Mouse (Mus musculus) erythroblast, embryonic 14.5 days (primary cell): ENCODE measurements at regions not wholly inside any gene's neighbourhood (a gene's known extent, or its start where the extent isn't known, plus 50 kb on each side); places are given as distances from the start of the nearest gene placed in this dataset.

Experiments used
- H3K27me3 ChIP-seq: 2 replicates; pipeline ENCODE4 v1.6.1; 2012; ENCODE audit warnings: inconsistent platforms; ENCODE audit not compliant: control insufficient read depth
- H3K36me3 ChIP-seq: 2 replicates; pipeline ENCODE4 v1.6.1; 2012; ENCODE audit warnings: mild to moderate bottlenecking, inconsistent platforms; ENCODE audit not compliant: control insufficient read depth
- H3K4me1 ChIP-seq: 2 replicates; pipeline ENCODE4 v1.6.1; 2012; ENCODE audit warnings: inconsistent platforms; ENCODE audit not compliant: control insufficient read depth
- H3K4me3 ChIP-seq: replicated peaks from 2 replicates; pipeline ENCODE3; 2012; ENCODE audit warnings: moderate library complexity, mild to moderate bottlenecking, inconsistent platforms
- H3K9me3 ChIP-seq: 2 replicates; pipeline ENCODE4 v1.6.1; 2012; ENCODE audit warnings: low read length, inconsistent platforms, mixed read lengths; ENCODE audit not compliant: control insufficient read depth
- GATA1 ChIP-seq: IDR thresholded peaks from 2 replicates; pipeline ENCODE4 v1.6.1; 2012; ENCODE audit warnings: low read length, inconsistent platforms, mixed read lengths
- TAL1 ChIP-seq: IDR thresholded peaks from 3 replicates; pipeline ENCODE4 v1.6.1; 2012; ENCODE audit warnings: low read length, inconsistent platforms, mixed read lengths

- peaks cover 2% of the 10 kb centered on the region; the same call in 1 of the 2 replicates for H3K36me3 ChIP-seq
- peaks cover 67% of the 10 kb centered on the region for H3K4me1 ChIP-seq
- H3K9me3 ChIP-seq = no peaks in the 10 kb centered on the region; the same call in 1 of the 2 replicates
- H3K27me3 ChIP-seq = no peaks in the 10 kb centered on the region
- TF ChIP-seq TAL1 = no peak
- TF ChIP-seq GATA1 = no peak
- no peak overlapping the region for H3K4me3 ChIP-seq
Measured at GRCm38 (mm10) chr10:43790780-43791179, 110.8 kb downstream of the Qrsl1 start.

DNA sequence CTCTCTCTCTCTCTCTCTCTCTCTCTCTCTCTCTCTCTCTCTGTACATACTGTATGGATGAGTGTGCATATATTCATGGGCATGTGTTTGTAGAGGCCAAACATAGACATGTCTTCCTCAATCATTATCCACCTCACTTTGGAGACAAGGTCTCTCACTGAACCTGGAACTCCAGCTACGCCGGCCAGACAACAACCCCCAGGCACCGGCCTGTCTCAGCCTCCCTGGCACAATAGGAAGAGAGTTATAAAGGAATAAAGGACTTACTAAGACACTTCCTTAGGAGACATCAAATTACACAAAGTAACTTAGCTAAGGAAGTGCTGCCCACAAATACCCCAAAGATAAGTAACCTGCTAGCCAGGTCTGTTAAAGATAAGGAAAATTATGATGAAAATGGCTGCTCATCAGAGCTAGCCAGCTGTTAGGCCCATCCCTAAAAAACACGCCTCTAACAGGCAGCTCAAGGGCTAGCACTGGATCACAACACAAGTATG, 110.0 kb downstream of the Qrsl1 start:
- no peaks in the 10 kb centered on the region for H3K27me3 ChIP-seq
- peaks cover 63% of the 10 kb centered on the region for H3K4me1 ChIP-seq
- TF ChIP-seq TAL1 = peak; percentile 93
- TF ChIP-seq GATA1 = peak; percentile 94
- no peaks in the 10 kb centered on the region; the same call in 1 of the 2 replicates for H3K9me3 ChIP-seq
- H3K4me3 ChIP-seq = peak overlapping the region; percentile 30
- peaks cover 2% of the 10 kb centered on the region; the same call in 1 of the 2 replicates for H3K36me3 ChIP-seq

- Histone ChIP-seq H3K9me3 (no peaks in the 10 kb centered on the region; the same call in 1 of the 2 replicates), H3K27me3 (no peaks in the 10 kb centered on the region), H3K4me3 (no peak overlapping the region), H3K36me3 (peaks cover 2% of the 10 kb centered on the region; the same call in 1 of the 2 replicates), H3K4me1 (peaks cover 63% of the 10 kb centered on the region)
- TF ChIP-seq GATA1 (no peak), TAL1 (no peak)
Measured at GRCm38 (mm10) chr10:43792618-43793017, 108.9 kb downstream of the Qrsl1 start.

- Histone ChIP-seq H3K36me3 (peaks cover 2% of the 10 kb centered on the region; the same call in 1 of the 2 replicates), H3K27me3 (no peaks in the 10 kb centered on the region), H3K4me1 (peaks cover 53% of the 10 kb centered on the region), H3K9me3 (no peaks in the 10 kb centered on the region; the same call in 1 of the 2 replicates), H3K4me3 (no peak overlapping the region)
- TF ChIP-seq GATA1 (no peak), TAL1 (no peak)
Measured at GRCm38 (mm10) chr10:43794587-43794986, 107.0 kb downstream of the Qrsl1 start.

GRCm38 (mm10) chr10:43800077-43800476, 101.5 kb downstream of the Qrsl1 start:
- Histone ChIP-seq H3K9me3 (peaks cover 4% of the 10 kb centered on the region; the same call in 1 of the 2 replicates), H3K4me1 (peaks cover 9% of the 10 kb centered on the region), H3K36me3 (no peaks in the 10 kb centered on the region), H3K27me3 (no peaks in the 10 kb centered on the region), H3K4me3 (no peak overlapping the region)
- TF ChIP-seq TAL1 = no peak
- no peak for TF ChIP-seq GATA1

GRCm38 (mm10) chr10:43815291-43815690, 86.3 kb downstream of the Qrsl1 start:
- no peak overlapping the region for H3K4me3 ChIP-seq
- H3K36me3 ChIP-seq = no peaks in the 10 kb centered on the region
- peaks cover 12% of the 10 kb centered on the region for H3K4me1 ChIP-seq
- no peaks in the 10 kb centered on the region for H3K9me3 ChIP-seq
- H3K27me3 ChIP-seq = no peaks in the 10 kb centered on the region
- TF ChIP-seq GATA1 (no peak), TAL1 (no peak)

GRCm38 (mm10) chr10:43817522-43818198, 83.9 kb downstream of the Qrsl1 start:
- peaks cover 12% of the 10 kb centered on the region for H3K4me1 ChIP-seq
- no peak for TF ChIP-seq TAL1
- no peak for TF ChIP-seq GATA1
- H3K27me3 ChIP-seq = no peaks in the 10 kb centered on the region
- no peak overlapping the region for H3K4me3 ChIP-seq
- no peaks in the 10 kb centered on the region for H3K36me3 ChIP-seq
- H3K9me3 ChIP-seq = no peaks in the 10 kb centered on the region

DNA sequence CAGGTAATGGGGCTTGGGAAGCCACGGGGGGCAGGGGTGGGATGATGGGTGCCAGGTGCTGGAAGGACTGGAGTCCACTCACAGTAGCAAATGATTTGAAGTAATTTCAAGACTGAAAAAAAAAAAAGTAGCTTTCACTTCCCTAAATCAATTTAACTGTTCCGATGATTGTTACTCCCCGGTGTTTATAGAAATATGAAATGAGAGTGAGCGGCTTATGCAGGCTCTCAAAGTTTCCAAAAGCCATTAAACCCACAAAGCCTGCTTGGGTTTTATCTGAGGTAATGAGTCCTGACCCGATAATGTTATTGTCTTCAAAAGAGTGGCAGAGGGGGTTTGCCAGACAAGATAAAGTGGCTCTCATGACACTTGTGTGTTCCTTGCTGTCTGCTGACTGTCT, 82.9 kb downstream of the Qrsl1 start:
- no peak overlapping the region for H3K4me3 ChIP-seq
- no peaks in the 10 kb centered on the region for H3K27me3 ChIP-seq
- TF ChIP-seq GATA1 = no peak
- no peak for TF ChIP-seq TAL1

DNA sequence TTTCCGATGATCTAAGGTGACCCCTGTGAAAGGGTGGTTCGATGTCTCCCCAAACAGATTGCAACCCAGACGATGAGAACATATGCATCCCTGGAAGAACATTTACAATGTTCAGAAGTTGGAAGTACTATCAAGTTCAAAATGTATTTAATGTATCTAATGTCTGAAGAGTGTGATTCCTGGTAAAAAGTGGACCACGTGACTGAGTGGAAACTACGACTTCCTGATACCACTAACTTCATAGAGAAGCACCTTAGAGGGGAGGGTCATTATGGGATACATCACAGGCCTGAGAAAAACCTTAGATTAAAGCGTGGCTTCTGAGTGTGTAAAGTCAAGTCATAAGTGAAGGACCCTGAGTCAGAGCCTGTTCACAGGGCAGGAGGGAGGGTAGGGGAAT, 82.1 kb downstream of the Qrsl1 start:
- Histone ChIP-seq H3K36me3 (no peaks in the 10 kb centered on the region), H3K27me3 (no peaks in the 10 kb centered on the region), H3K4me1 (peaks cover 12% of the 10 kb centered on the region), H3K4me3 (no peak overlapping the region), H3K9me3 (no peaks in the 10 kb centered on the region)
- no peak for TF ChIP-seq TAL1
- TF ChIP-seq GATA1 = no peak

More for the DNA sequence above, 82.9 kb downstream of the Qrsl1 start:
- H3K9me3 ChIP-seq = no peaks in the 10 kb centered on the region
- peaks cover 12% of the 10 kb centered on the region for H3K4me1 ChIP-seq
- H3K36me3 ChIP-seq = no peaks in the 10 kb centered on the region
